Mouse (Mus musculus) hindbrain, embryonic 11.5 days (tissue): ENCODE results near the gene Pin1rt1. TPM values are rescaled to one million over a fixed set of nuclear protein-coding genes. Genes with fewer than 3 reads are reported as not detected.

Experiments
- ATAC-seq: fragments of 200-750 bp; cut with Nextera tagmentation; 2 replicates; pipeline ENCODE4 v1.8.0; 2017; ENCODE audit warnings: mild to moderate bottlenecking, moderate TSS enrichment, moderate library complexity; ENCODE audit not compliant: low FRiP score
- DNase-seq: peaks from one replicate; pipeline ENCODE4 v3.0.0-alpha.2; 2015; ENCODE audit warnings: low spot score
- H3K27ac ChIP-seq: fragments of 300-500 bp; sonication (generic); 2 replicates; pipeline ENCODE4 v1.5.1; 2014; ENCODE audit warnings: mild to moderate bottlenecking, low read depth, low read length
- H3K27me3 ChIP-seq: fragments of 300-500 bp; sonication (generic); 2 replicates; pipeline ENCODE4 v1.6.1; 2014; ENCODE audit warnings: mild to moderate bottlenecking, low read length, moderate library complexity, mixed read lengths; ENCODE audit not compliant: control insufficient read depth, insufficient read depth
- H3K36me3 ChIP-seq: fragments of 300-500 bp; sonication (generic); 2 replicates; pipeline ENCODE4 v1.6.1; 2014; ENCODE audit warnings: mild to moderate bottlenecking, low read length, moderate library complexity, mixed read lengths; ENCODE audit not compliant: control insufficient read depth, insufficient read depth
- H3K4me1 ChIP-seq: fragments of 300-500 bp; sonication (generic); replicated peaks from 2 replicates; pipeline ENCODE4 v1.6.1; 2014; ENCODE audit warnings: low read length, mixed read lengths; ENCODE audit not compliant: control insufficient read depth, insufficient read depth
- H3K4me2 ChIP-seq: fragments of 300-500 bp; sonication (generic); replicated peaks from 2 replicates; pipeline ENCODE4 v1.6.1; 2014; ENCODE audit warnings: mild to moderate bottlenecking, low read depth, low read length
- H3K4me3 ChIP-seq: fragments of 300-500 bp; sonication (generic); 2 replicates; pipeline ENCODE4 v1.5.1; 2014; ENCODE audit warnings: low read depth, low read length
- H3K9ac ChIP-seq: fragments of 300-500 bp; sonication (generic); 2 replicates; pipeline ENCODE4 v1.6.1; 2014; ENCODE audit warnings: low read depth, low read length
- H3K9me3 ChIP-seq: fragments of 300-500 bp; sonication (generic); 2 replicates; pipeline ENCODE4 v1.6.1; 2016; ENCODE audit warnings: low read length; ENCODE audit not compliant: control insufficient read depth
- WGBS: fragments of 180-500 bp; shearing (Covaris S2); extraction: QIAGEN DNeasy Blood & Tissue Kit; methylation state at CpG from one replicate; pipeline ENCODE4 v1.1.7; 2014; 5-methylcytosine and 5-hydroxymethylcytosine counted together
- polyA plus RNA-seq: library from polyadenylated mRNA; unstranded; fragments of >200 nt; fragmentation: Nextera tagmentation; extraction: Ambion mirVana; gene quantifications from 2 replicates; pipeline ENCODE4 v1.2.1, GENCODE M21; 2014

Gene Pin1rt1
- polyA plus RNA-seq, 1 experiment from 2014 or later = not detected

- H3K4me1 ChIP-seq = no peaks in the 10 kb centered on the region
- H3K4me2 ChIP-seq = peak overlapping the region; percentile 93
- peak overlapping the region; percentile 42 for H3K9ac ChIP-seq
- ATAC-seq (peak; percentile 54), DNase-seq (peak; percentile 19)
- 7% methylated on average over 38 of the region's 46 CpGs for WGBS
- peak overlapping the region; percentile 53 for H3K4me3 ChIP-seq
- H3K9me3 ChIP-seq = no peaks in the 10 kb centered on the region
- no peaks in the 10 kb centered on the region for H3K36me3 ChIP-seq
- peaks cover 10% of the 10 kb centered on the region for H3K27me3 ChIP-seq
- no peak overlapping the region for H3K27ac ChIP-seq
These were observed 25.9 kb upstream of the Pin1rt1 start for GRCm38 (mm10) chr2:104741896-104742740.

GRCm38 (mm10) chr2:104741015-104741758 lies 25.0 kb upstream of the Pin1rt1 start:
- no peaks in the 10 kb centered on the region for H3K4me1 ChIP-seq
- H3K36me3 ChIP-seq = no peaks in the 10 kb centered on the region
- H3K9ac ChIP-seq = no peak overlapping the region
- H3K9me3 ChIP-seq = no peaks in the 10 kb centered on the region
- no peak for ATAC-seq
- peak; percentile 6 for DNase-seq
- H3K4me3 ChIP-seq = no peak overlapping the region
- H3K27ac ChIP-seq = no peak overlapping the region
- 46% methylated on average over 7 of the region's 7 CpGs for WGBS
- no peak overlapping the region for H3K4me2 ChIP-seq
- peaks cover 10% of the 10 kb centered on the region for H3K27me3 ChIP-seq

- Histone ChIP-seq H3K4me1 (no peaks in the 10 kb centered on the region), H3K4me3 (no peak overlapping the region), H3K27me3 (peaks cover 10% of the 10 kb centered on the region), H3K4me2 (no peak overlapping the region), H3K9me3 (no peaks in the 10 kb centered on the region), H3K9ac (no peak overlapping the region), H3K27ac (no peak overlapping the region), H3K36me3 (no peaks in the 10 kb centered on the region)
- DNase-seq (no peak), ATAC-seq (no peak)
- 69% methylated on average over 7 of the region's 7 CpGs for WGBS
These were observed 24.2 kb upstream of the Pin1rt1 start for GRCm38 (mm10) chr2:104740248-104740949.

- Histone ChIP-seq H3K36me3 (no peaks in the 10 kb centered on the region), H3K4me1 (no peaks in the 10 kb centered on the region), H3K27me3 (peaks cover 10% of the 10 kb centered on the region), H3K4me3 (no peak overlapping the region), H3K4me2 (no peak overlapping the region), H3K9me3 (no peaks in the 10 kb centered on the region), H3K27ac (no peak overlapping the region), H3K9ac (no peak overlapping the region)
- ATAC-seq (no peak), DNase-seq (no peak)
- 99% methylated on average over 2 of the region's 2 CpGs for WGBS
These were observed 23.5 kb upstream of the Pin1rt1 start for GRCm38 (mm10) chr2:104739691-104740090.

- no peak overlapping the region for H3K4me2 ChIP-seq
- DNase-seq (no peak), ATAC-seq (no peak)
- H3K9ac ChIP-seq = no peak overlapping the region
- no peaks in the 10 kb centered on the region for H3K36me3 ChIP-seq
- 0 out of 2 replicates have a peak, but pooled peaks cover 2% of the 10 kb centered on the region for H3K27me3 ChIP-seq
- WGBS = 81% methylated on average over 7 of the region's 7 CpGs
- no peak overlapping the region for H3K4me3 ChIP-seq
- no peak overlapping the region for H3K27ac ChIP-seq
- H3K9me3 ChIP-seq = no peaks in the 10 kb centered on the region
- H3K4me1 ChIP-seq = no peaks in the 10 kb centered on the region
These were observed 20.1 kb upstream of the Pin1rt1 start for GRCm38 (mm10) chr2:104736241-104736640.

GRCm38 (mm10) chr2:104732562-104733256 lies 16.5 kb upstream of the Pin1rt1 start:
- H3K9me3 ChIP-seq = no peaks in the 10 kb centered on the region
- 68% methylated on average over 7 of the region's 7 CpGs for WGBS
- no peaks in the 10 kb centered on the region for H3K36me3 ChIP-seq
- H3K27me3 ChIP-seq = no peaks in the 10 kb centered on the region
- no peaks in the 10 kb centered on the region for H3K4me1 ChIP-seq
- no peak overlapping the region for H3K9ac ChIP-seq
- ATAC-seq (no peak), DNase-seq (no peak)
- H3K4me3 ChIP-seq = no peak overlapping the region
- no peak overlapping the region for H3K27ac ChIP-seq
- H3K4me2 ChIP-seq = no peak overlapping the region

GRCm38 (mm10) chr2:104732033-104732444 lies 15.9 kb upstream of the Pin1rt1 start:
- DNase-seq (no peak), ATAC-seq (no peak)
- Histone ChIP-seq H3K4me1 (no peaks in the 10 kb centered on the region), H3K27ac (no peak overlapping the region), H3K27me3 (no peaks in the 10 kb centered on the region), H3K4me2 (no peak overlapping the region), H3K9ac (no peak overlapping the region), H3K4me3 (no peak overlapping the region), H3K36me3 (no peaks in the 10 kb centered on the region), H3K9me3 (no peaks in the 10 kb centered on the region)
- WGBS = 89% methylated on average over 9 of the region's 9 CpGs

GRCm38 (mm10) chr2:104727369-104727768 lies 11.2 kb upstream of the Pin1rt1 start:
- Histone ChIP-seq H3K27me3 (no peaks in the 10 kb centered on the region), H3K4me1 (no peaks in the 10 kb centered on the region), H3K9ac (no peak overlapping the region), H3K4me2 (no peak overlapping the region), H3K9me3 (no peaks in the 10 kb centered on the region), H3K36me3 (no peaks in the 10 kb centered on the region), H3K27ac (no peak overlapping the region), H3K4me3 (no peak overlapping the region)
- DNase-seq (no peak), ATAC-seq (no peak)
- 95% methylated on average over 1 of the region's 1 CpGs for WGBS
